Mouse (Mus musculus): ENCODE measurements around the gene Olfr323.
A peak's percentile ranks its signal among the peaks of the same experiment; 100 is the strongest.

DNA sequence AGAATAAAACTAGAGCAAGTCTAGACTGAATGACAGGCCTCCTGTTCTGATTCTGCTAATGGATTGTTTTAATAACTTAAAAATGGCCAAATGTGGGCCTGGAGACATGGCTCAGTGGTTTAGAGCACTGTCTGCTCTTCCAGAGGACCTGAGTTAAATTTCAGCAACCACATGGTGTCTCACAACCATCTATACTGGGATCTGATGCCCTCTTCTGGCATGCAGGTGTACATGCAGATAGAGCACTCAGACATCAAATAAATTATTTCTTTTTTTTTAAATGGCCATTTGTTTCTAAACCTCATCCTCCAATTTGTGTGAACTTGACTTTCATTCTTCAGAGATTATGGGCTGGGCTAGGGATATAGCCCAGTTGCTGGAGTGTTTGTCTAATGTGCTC is 39.0 kb upstream of the Olfr323 start:
- TF ChIP-seq CTCF (IDR thresholded peaks at IDR 0.05; ENCODE audit: low read depth) (peak; percentile 15; the same call in 1 of the 2 replicates), EP300 (IDR thresholded peaks at IDR 0.05; ENCODE audit: low read depth) (no peak)

Data from liver, postnatal 0 days (tissue).